Mouse (Mus musculus) myocyte (in vitro differentiated cells): ENCODE measurements around the gene Scrn2. TPM values are rescaled to one million over a fixed set of nuclear protein-coding genes. Genes with fewer than 3 reads are reported as not detected.
A peak's percentile ranks its signal among the peaks of the same experiment; 100 is the strongest.

Source experiments
- H3K27me3 ChIP-seq: one replicate; pipeline ENCODE4 v1.6.1; 2011; ENCODE audit not compliant: control insufficient read depth, insufficient read depth, insufficient read length
- H3K36me3 ChIP-seq: one replicate; pipeline ENCODE4 v1.6.1; 2011; ENCODE audit not compliant: control insufficient read depth, insufficient read depth
- H3K4me2 ChIP-seq: one replicate; pipeline ENCODE4 v1.6.1; 2011; ENCODE audit warnings: low read depth, control low read depth
- H3K4me3 ChIP-seq: one replicate; pipeline ENCODE4 v1.5.1; 2011; ENCODE audit warnings: mild to moderate bottlenecking, control low read depth, moderate library complexity
- H3K79me2 ChIP-seq: one replicate; pipeline ENCODE4 v1.6.1; 2011; ENCODE audit not compliant: control insufficient read depth, insufficient read depth
- H3ac ChIP-seq: one replicate; pipeline ENCODE4 v1.6.1; 2011; ENCODE audit not compliant: control insufficient read depth, insufficient read length
- CEBPB ChIP-seq: IDR thresholded peaks from 2 replicates; pipeline ENCODE4 v1.6.1; 2011; ENCODE audit warnings: mild to moderate bottlenecking, moderate library complexity; ENCODE audit not compliant: poor library complexity, insufficient read depth, severe bottlenecking
- E2F4 ChIP-seq: IDR thresholded peaks from one replicate; pipeline ENCODE4 v1.6.1; 2011; ENCODE audit warnings: mild to moderate bottlenecking, control low read depth, moderate library complexity; ENCODE audit not compliant: insufficient read depth
- MAX ChIP-seq: IDR thresholded peaks from one replicate; pipeline ENCODE4 v1.6.1; 2011; ENCODE audit warnings: low read depth, mild to moderate bottlenecking, control low read depth
- MYOD1 ChIP-seq, 3 experiments: IDR thresholded peaks; one replicate each; pipeline ENCODE4 v1.6.1; 2011; ENCODE audit warnings: control low read depth in 2 of 3, low read depth in 2 of 3, mild to moderate bottlenecking in 2 of 3, moderate library complexity in 1 of 3; ENCODE audit not compliant: insufficient read length in 2 of 3, control insufficient read depth in 1 of 3
- MYOG ChIP-seq, 3 experiments: IDR thresholded peaks; one replicate each; pipeline ENCODE4 v1.6.1; 2011; ENCODE audit warnings: control low read depth in 2 of 3, low read depth in 2 of 3, mild to moderate bottlenecking in 2 of 3; ENCODE audit not compliant: insufficient read length in 2 of 3, control insufficient read depth in 1 of 3, insufficient read depth in 1 of 3
- POLR2A ChIP-seq: IDR thresholded peaks from one replicate; pipeline ENCODE4 v1.6.1; 2011; ENCODE audit warnings: low read depth, mild to moderate bottlenecking, control low read depth, moderate library complexity; ENCODE audit not compliant: insufficient read length
- POLR2AphosphoS2 ChIP-seq: IDR thresholded peaks from one replicate; pipeline ENCODE4 v1.6.1; 2011; ENCODE audit warnings: low read depth, control low read depth; ENCODE audit not compliant: insufficient read length
- REST ChIP-seq: IDR thresholded peaks from one replicate; pipeline ENCODE4 v1.6.1; 2011; ENCODE audit warnings: mild to moderate bottlenecking, control low read depth, moderate library complexity; ENCODE audit not compliant: insufficient read depth, insufficient read length
- SRF ChIP-seq: IDR thresholded peaks from one replicate; pipeline ENCODE4 v1.6.1; 2011; ENCODE audit warnings: low read depth; ENCODE audit not compliant: control insufficient read depth, insufficient read length
- TCF12 ChIP-seq: IDR thresholded peaks from one replicate; pipeline ENCODE4 v1.6.1; 2011; ENCODE audit warnings: mild to moderate bottlenecking, control low read depth; ENCODE audit not compliant: poor library complexity, insufficient read depth, severe bottlenecking
- TCF3 ChIP-seq: IDR thresholded peaks from one replicate; pipeline ENCODE4 v1.6.1; 2011; ENCODE audit warnings: low read depth, control low read depth; ENCODE audit not compliant: insufficient read length
- USF1 ChIP-seq: IDR thresholded peaks from one replicate; pipeline ENCODE4 v1.6.1; 2011; ENCODE audit warnings: low read depth, mild to moderate bottlenecking, control low read depth, moderate library complexity
- polyA plus RNA-seq: library from polyadenylated mRNA; unstranded; fragments of >200 nt; fragmentation: generic; extraction: Trizol; gene quantifications from one replicate; pipeline ENCODE4 v1.2.1, GENCODE M21; 2012; ENCODE audit warnings: missing spikeins

Gene Scrn2
- polyA plus RNA-seq, 1 experiment, result 22.4 TPM

DNA sequence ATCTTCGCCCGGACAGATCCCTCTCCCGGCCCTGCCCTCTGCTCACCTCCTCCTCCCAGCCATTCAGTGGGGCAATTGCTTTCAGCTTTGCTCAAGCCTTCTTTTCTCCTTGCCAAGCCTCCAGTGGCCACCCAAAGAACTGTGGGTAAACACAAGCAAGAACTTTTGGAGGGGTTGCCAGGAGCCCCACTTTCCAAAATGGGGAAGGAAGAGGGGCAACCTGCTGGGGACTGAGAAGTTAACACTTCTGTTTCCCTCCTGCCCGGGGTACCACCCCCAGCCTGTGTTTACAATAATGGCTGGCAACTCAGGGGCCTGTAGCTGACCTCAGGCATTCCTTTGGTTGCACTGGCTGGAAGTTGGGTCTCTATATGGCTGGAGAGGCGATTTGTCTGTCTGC is 26.6 kb upstream of the Scrn2 start:
- Histone ChIP-seq H3K36me3 (no peaks in the 10 kb centered on the region), H3K4me2 (no peak overlapping the region), H3ac (no peak overlapping the region), H3K27me3 (no peaks in the 10 kb centered on the region), H3K4me3 (no peak overlapping the region), H3K79me2 (no peaks in the 10 kb centered on the region)
- TF ChIP-seq POLR2A (no peak), E2F4 (no peak), MAX (no peak), SRF (no peak), MYOD1 (IDR thresholded peaks at IDR 0.05; ENCODE audit: control insufficient read depth in 1 of 3, insufficient read length in 2 of 3, low read depth in 2 of 3) (no peak), MYOG (IDR thresholded peaks at IDR 0.05; ENCODE audit: control insufficient read depth in 1 of 3, insufficient read depth in 1 of 3, insufficient read length in 2 of 3, low read depth in 2 of 3) (no peak), POLR2AphosphoS2 (no peak), TCF12 (no peak), CEBPB (no peak), TCF3 (no peak), USF1 (no peak), REST (no peak)

DNA sequence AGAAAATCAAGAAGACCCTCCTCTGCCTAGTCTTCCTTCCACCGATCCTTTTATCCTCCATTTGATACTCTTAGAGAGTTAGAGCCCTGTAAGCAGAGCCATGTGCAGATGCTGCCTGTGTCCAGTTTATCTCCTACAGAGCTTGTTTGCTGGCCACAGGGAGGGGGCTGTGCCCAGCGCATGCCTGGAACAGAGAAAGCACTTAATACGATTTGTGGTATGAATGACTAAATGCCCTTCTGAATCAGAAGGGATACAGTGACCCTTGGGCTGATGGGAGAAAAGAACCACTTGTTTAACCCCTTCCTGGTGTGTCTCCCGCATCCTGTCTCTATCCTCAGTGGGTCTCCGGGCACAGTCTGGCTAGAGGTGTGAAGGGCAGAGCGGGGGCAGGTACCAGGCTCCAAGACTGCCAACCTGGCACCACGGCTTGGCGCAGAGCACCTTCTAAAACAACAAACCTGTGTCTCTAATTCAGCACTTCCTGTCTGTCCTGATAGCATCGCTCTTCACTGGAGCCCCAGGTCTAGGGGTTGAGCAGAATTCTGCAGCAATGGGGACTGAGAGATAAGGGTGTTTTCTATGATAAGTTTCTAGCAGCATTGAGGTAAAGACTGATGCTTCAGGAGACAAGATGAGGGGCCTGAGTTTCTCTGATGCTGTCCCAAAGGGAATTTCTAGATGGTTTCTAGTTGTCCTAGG is 22.5 kb upstream of the Scrn2 start:
- no peaks in the 10 kb centered on the region for H3K36me3 ChIP-seq
- no peak overlapping the region for H3ac ChIP-seq
- no peak overlapping the region for H3K4me3 ChIP-seq
- H3K27me3 ChIP-seq, result no peaks in the 10 kb centered on the region
- no peaks in the 10 kb centered on the region for H3K79me2 ChIP-seq
- peak overlapping the region; percentile 58 for H3K4me2 ChIP-seq
- TF ChIP-seq POLR2AphosphoS2, result no peak
- TF ChIP-seq MAX, result no peak
- TF ChIP-seq MYOG (IDR thresholded peaks at IDR 0.05; ENCODE audit: control insufficient read depth in 1 of 3, insufficient read depth in 1 of 3, insufficient read length in 2 of 3, low read depth in 2 of 3), result no peak
- no peak for TF ChIP-seq E2F4
- no peak for TF ChIP-seq USF1
- TF ChIP-seq TCF3, result no peak
- no peak for TF ChIP-seq TCF12
- no peak for TF ChIP-seq CEBPB
- no peak for TF ChIP-seq POLR2A

DNA sequence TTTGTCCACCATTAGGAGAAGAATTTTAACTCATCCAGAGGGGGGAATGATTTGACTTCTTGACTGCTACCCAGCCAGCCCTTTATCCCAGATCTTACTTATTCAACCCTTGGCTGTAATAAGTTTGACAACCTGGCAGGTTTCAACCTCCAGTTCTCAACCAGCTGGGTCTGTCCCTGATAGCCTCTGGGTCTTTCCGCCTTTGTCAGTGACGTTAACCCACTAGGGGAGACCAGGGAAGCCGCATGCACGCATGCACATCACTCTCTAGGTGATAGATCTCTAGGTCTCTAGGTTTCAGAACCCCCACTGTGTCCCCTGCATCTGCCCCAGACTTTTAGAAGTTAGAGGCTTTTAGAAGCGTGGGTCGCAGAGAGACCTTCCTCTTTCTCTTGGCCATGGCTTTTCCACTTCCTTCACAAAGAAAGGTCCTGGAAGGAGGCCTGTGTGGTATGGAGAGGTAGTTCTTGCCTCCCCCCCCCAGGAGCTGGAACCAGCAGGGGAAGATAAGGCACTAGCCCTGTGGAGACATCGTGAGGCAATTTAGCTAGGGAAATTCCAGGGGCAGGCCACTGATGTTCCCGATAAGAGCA is 20.4 kb upstream of the Scrn2 start:
- Histone ChIP-seq H3K27me3 (no peaks in the 10 kb centered on the region), H3K79me2 (no peaks in the 10 kb centered on the region), H3K4me3 (no peak overlapping the region), H3K4me2 (no peak overlapping the region), H3ac (no peak overlapping the region), H3K36me3 (no peaks in the 10 kb centered on the region)
- TF ChIP-seq POLR2AphosphoS2 (no peak), MYOG (IDR thresholded peaks at IDR 0.05; ENCODE audit: control insufficient read depth in 1 of 3, insufficient read depth in 1 of 3, insufficient read length in 2 of 3, low read depth in 2 of 3) (no peak), TCF12 (no peak), MAX (no peak), E2F4 (no peak), SRF (no peak)

DNA sequence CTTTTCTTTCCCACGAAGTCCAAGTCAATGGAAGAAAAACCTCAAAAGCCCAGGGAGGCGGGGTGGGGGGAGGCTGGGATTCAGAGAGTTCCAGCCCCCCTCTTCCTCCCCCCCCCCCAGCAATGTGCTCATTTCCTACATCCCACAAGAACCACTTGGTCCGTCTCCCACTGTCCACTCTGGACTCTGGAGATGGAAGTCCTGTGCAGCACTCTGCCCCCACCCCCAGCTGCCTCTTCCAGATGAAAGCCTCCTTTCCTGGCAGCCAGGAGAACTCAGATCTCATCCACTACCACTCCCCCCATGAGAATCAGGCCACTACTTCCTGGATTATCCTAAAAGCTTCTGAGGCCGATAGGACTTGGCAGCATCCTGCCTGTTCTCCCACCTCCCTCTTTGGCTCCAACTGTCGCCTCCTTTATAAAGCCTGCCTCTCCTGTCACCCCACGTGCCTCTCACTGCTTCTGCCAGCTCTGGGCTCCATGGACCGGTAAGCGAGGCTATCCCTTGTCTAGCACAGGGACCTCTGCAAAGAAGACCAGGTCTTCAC is 16.5 kb upstream of the Scrn2 start, which contains the start of gene Sp6:
Sp6 (plus strand) TSS at position 274 of the 550 bp plus-strand sequence.
- Histone ChIP-seq H3K4me2 (peak within 1 kb of the TSS; percentile 5), H3K4me3 (no peak within 1 kb of the TSS), H3K79me2 (no peaks in the 10 kb centered on the region), H3K36me3 (no peaks in the 10 kb centered on the region), H3ac (no peak within 1 kb of the TSS), H3K27me3 (no peaks in the 10 kb centered on the region)
- TF ChIP-seq MAX, result no peak

DNA sequence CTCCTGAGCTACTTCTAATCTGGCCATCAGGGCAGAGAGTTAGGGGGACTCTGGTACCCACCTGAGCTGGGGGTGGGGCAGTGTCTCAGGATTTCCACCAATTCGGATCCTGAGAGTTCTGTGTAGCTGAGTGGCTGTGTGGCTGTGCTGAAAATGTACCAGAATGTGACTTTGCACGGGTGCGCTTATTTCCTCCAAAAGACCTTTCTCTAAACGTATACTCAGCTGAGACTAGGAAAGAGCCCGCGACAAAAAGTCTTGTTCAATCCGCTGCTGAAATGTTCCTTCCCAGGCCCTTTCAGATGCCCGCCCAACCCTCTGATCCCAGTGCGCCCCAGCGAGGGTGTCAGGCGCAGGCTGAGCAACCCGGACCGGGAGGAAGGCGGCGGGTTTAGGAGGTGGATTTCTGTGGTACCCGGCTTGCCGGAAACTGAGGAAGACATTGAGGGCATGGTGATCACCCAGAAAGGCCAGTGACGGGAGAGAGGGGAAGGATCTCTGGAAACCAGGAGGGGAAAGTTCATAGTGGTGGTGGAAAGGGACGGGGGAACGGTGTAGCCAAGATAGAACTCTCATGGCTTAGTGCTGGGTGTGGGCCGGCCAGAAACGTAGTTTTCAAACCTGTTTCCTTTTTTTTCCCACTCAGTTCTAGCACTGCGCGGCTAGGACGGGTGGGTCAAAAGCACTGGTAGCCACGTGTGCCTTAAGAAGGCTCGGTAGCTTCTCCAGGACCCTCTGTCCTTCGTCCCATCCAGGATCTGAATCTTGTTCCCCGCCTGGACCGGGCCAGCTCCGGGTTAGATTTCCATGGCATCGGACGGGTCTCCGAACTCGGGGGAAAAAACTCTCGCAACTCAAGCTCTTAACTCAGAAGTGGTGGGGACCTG is 11.8 kb upstream of the Scrn2 start:
- H3K36me3 ChIP-seq, result no peaks in the 10 kb centered on the region
- peaks cover 5% of the 10 kb centered on the region for H3K27me3 ChIP-seq
- no peak overlapping the region for H3ac ChIP-seq
- H3K4me3 ChIP-seq, result peak overlapping the region; percentile 37
- peak overlapping the region; percentile 64 for H3K4me2 ChIP-seq
- TF ChIP-seq E2F4, result no peak
- no peak for TF ChIP-seq MAX
- no peak for TF ChIP-seq SRF
- no peak for TF ChIP-seq REST
- TF ChIP-seq POLR2A, result no peak
- TF ChIP-seq POLR2AphosphoS2, result no peak
- no peak for TF ChIP-seq TCF12
- no peak for TF ChIP-seq USF1
- no peak for TF ChIP-seq MYOD1 (IDR thresholded peaks at IDR 0.05; ENCODE audit: control insufficient read depth in 1 of 3, insufficient read length in 2 of 3, low read depth in 2 of 3)
- no peak for TF ChIP-seq TCF3
- no peak for TF ChIP-seq MYOG (IDR thresholded peaks at IDR 0.05; ENCODE audit: control insufficient read depth in 1 of 3, insufficient read depth in 1 of 3, insufficient read length in 2 of 3, low read depth in 2 of 3)
- no peak for TF ChIP-seq CEBPB
- H3K79me2 ChIP-seq, result no peaks in the 10 kb centered on the region
